Mouse (Mus musculus) lung, adult 2 months (tissue): ENCODE data around the gene Pnpla2. TPM values are rescaled to one million over a fixed set of nuclear protein-coding genes. Genes with fewer than 3 reads are reported as not detected.

Source experiments
- DNase-seq: peaks from one replicate; pipeline ENCODE4 v3.0.0; 2022
- H3K4me1 ChIP-seq: fragments of 200-500 bp; 2 replicates; pipeline ENCODE4 v1.6.1; 2011; ENCODE audit warnings: low read length; ENCODE audit not compliant: control insufficient read depth, insufficient read depth
- H3K4me3 ChIP-seq: fragments of 200-500 bp; replicated peaks from 2 replicates; pipeline ENCODE3; 2011; ENCODE audit warnings: low read depth, mild to moderate bottlenecking, control low read depth, low read length; ENCODE audit errors: extremely low read depth
- CTCF ChIP-seq: fragments of 200-500 bp; IDR thresholded peaks from 2 replicates; pipeline ENCODE4 v1.5.1; 2011; ENCODE audit warnings: mild to moderate bottlenecking, low read length, control low read depth; ENCODE audit not compliant: insufficient read depth
- POLR2A ChIP-seq: fragments of 200-500 bp; IDR thresholded peaks from 2 replicates; pipeline ENCODE4 v1.6.1; 2011; ENCODE audit warnings: low read depth, mild to moderate bottlenecking, control low read depth, low read length, borderline replicate concordance; ENCODE audit errors: extremely low read depth
- WGBS: fragments of 180-500 bp; shearing (Covaris S2); methylation state at CpG from one replicate; pipeline ENCODE4 v1.1.7; 2018; 5-methylcytosine and 5-hydroxymethylcytosine counted together
- polyA plus RNA-seq: library from polyadenylated mRNA; depleted of rRNA; stranded (reverse); fragments of >200 nt; gene quantifications from 2 replicates; pipeline ENCODE4 v1.2.3, GENCODE M21; 2012

Gene Pnpla2
- polyA plus RNA-seq, 1 experiment = 289 TPM

GRCm38 (mm10) chr7:141485606-141486005 is 30.6 kb downstream of the Pnpla2 start:
- no peak for DNase-seq
- 86% methylated on average over 2 of the region's 2 CpGs for WGBS
- TF ChIP-seq POLR2A (no peak), CTCF (no peak)

DNA sequence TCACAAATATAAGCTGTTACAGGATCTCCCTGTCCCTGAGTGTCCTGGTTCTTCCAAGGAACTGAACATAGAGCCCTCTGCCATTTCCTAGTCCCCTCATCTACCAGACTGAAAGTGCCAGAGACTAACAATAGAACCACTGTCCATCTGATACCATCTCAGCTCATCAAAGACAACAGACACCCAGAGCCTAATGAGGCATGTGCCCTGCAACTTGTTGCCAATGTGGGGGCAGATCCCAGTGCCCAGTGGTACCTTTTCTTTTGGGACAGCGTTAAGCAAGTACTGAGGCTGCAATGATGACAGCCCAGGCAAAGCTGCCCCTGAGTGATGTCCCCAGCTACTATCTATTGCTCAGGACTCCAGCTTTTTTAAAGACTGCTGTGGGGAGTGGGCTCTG is 31.2 kb downstream of the Pnpla2 start:
- TF ChIP-seq CTCF (no peak), POLR2A (no peak)
- 95% methylated on average over 1 of the region's 1 CpGs for WGBS
- DNase-seq = no peak

More at GRCm38 (mm10) chr7:141485606-141486005, 30.6 kb downstream of the Pnpla2 start:
- Histone ChIP-seq H3K4me1 (peaks cover 7% of the 10 kb centered on the region), H3K4me3 (no peak overlapping the region)

DNA sequence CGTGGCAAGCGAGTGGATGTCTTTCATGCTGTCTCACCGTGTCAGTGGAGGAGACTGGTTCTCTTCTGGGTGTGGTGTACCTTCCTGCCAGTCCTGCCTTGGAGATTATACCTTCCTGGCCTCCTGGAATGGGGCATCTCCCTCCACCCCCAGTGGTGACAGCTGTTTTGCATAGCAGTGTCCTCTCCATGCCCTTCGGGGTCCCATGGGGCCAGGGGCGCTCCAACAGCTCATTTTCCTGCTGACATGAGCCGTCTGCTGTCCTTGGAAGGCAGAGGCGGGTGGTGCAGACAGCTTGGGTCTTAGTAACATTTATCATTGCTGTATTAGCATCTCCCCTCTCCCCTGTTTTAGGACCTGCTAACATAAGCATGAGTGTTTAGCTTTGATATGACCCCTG is 32.1 kb downstream of the Pnpla2 start:
- Histone ChIP-seq H3K4me1 (no peaks in the 10 kb centered on the region; the same call in 1 of the 2 replicates), H3K4me3 (no peak overlapping the region)
- no peak for DNase-seq
- TF ChIP-seq POLR2A (no peak), CTCF (no peak)
- 80% methylated on average over 7 of the region's 7 CpGs for WGBS

More for the DNA sequence above, 31.2 kb downstream of the Pnpla2 start:
- H3K4me1 ChIP-seq = peaks cover 2% of the 10 kb centered on the region
- no peak overlapping the region for H3K4me3 ChIP-seq

DNA sequence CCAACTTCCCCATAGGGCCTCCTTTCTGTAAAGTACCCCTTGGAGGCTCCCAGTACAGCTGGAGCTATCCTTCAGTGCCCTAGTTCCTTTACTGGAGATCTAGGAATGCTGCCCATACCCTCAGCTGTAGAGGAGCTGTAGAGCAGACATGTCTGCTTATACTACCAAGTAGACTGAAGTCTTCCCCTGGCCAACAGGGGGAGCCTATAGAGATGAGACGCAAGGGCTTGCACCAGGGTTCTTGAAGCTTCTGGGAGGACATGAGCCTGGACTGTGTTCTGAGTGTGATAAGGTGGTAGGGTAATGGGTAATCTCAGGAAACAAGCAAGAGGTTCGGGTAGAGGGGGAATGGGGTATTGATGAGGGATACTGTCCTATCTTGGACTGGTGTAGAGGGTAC is 36.2 kb downstream of the Pnpla2 start:
- DNase-seq = no peak
- TF ChIP-seq POLR2A = no peak
- 0 out of 2 replicates have a peak, but pooled peaks have one; percentile 19 for TF ChIP-seq CTCF
- Histone ChIP-seq H3K4me3 (no peak overlapping the region), H3K4me1 (no peaks in the 10 kb centered on the region)
- WGBS = 76% methylated on average over 2 of the region's 2 CpGs

DNA sequence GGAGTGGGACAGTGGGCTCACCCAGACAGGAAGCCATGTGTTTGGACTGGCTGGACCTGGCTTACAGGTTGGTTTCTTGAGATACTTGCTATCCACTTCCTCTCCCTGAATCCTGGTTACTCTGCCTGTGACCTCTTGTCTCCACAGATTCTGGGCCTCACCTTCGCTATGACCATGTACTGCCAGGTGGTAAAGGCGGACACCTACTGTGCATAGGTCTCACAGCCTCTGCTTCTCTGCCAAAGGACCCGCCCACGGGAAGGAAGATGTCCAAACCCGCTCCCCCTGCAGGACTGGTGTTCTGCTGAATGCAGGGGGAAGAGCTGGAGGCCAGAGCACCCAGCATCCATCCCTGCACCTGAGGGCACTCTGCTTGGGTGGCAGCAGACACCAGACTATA is 37.7 kb downstream of the Pnpla2 start:
- TF ChIP-seq POLR2A (no peak), CTCF (no peak)
- no peak for DNase-seq
- Histone ChIP-seq H3K4me3 (no peak overlapping the region), H3K4me1 (no peaks in the 10 kb centered on the region)
- 83% methylated on average over 5 of the region's 5 CpGs for WGBS

DNA sequence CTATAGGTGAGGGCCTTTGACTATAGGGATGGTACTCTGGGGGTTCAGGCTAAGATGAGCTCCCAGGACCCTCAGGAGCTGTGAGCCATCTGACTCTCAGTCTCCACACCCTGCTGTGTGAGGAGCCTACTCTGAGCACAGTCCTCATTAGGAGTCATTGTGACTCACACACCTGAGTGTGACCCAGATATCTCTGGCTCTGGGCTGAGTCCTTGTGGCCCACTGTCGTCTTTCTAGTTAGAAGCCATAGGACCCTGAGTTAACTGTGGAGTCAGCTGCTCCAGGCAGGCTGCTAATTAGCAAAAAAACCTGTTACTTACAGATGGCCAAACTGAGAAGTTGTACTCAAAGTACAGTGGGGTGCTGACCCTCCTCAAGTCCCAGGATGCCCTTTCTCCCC is 38.7 kb downstream of the Pnpla2 start:
- 84% methylated on average over 1 of the region's 1 CpGs for WGBS
- no peak overlapping the region for H3K4me3 ChIP-seq
- TF ChIP-seq POLR2A = no peak
- TF ChIP-seq CTCF = no peak
- H3K4me1 ChIP-seq = no peaks in the 10 kb centered on the region
- DNase-seq = no peak

DNA sequence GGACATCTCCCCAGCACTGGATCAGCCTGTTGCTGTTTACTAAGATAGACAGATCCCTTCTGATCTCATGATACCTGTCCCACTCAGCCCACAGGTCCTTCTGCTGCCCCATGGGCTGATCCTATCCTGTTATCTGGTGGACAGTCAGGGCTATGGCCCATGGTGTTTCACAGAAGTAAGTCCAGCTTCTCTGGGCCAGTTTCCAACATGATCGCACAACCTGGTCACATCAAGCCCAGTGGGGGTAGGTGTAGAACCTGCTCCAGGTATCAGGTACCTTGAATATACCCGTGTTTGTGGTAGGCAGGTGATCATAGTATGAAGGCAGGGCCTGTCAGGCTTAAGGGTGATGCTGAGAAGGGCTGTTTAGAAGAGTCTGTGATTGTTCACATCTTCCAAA is 40.4 kb downstream of the Pnpla2 start:
- TF ChIP-seq POLR2A = no peak
- no peak for TF ChIP-seq CTCF
- Histone ChIP-seq H3K4me1 (no peaks in the 10 kb centered on the region), H3K4me3 (no peak overlapping the region)
- WGBS = 88% methylated on average over 2 of the region's 2 CpGs
- DNase-seq = no peak

- Histone ChIP-seq H3K4me3 (no peak overlapping the region), H3K4me1 (no peaks in the 10 kb centered on the region)
- 82% methylated on average over 4 of the region's 4 CpGs for WGBS
- DNase-seq = no peak
- TF ChIP-seq CTCF (no peak), POLR2A (no peak)
These were observed 40.9 kb downstream of the Pnpla2 start for GRCm38 (mm10) chr7:141495940-141496339.

DNA sequence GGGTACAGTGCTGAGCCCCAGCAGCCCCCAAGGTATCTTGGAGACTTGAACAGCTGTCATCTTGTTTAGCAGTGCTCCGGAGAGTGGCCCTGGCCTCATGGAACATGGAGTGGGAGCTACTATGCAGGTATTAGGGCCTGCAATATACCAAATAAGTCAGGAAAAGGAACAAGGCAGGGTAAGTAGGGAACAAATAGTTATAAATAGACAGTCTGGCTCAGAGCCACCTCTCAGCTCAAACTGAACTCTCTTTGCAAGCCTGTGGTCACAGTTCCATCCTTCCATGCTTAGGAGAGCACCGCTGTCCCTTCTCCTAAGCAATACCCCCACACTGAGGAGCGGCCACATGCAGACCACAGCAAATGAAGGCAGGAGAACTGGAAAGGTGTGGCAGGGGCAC is 42.6 kb downstream of the Pnpla2 start:
- H3K4me1 ChIP-seq = no peaks in the 10 kb centered on the region
- 89% methylated on average over 3 of the region's 3 CpGs for WGBS
- TF ChIP-seq POLR2A = no peak
- TF ChIP-seq CTCF = no peak
- DNase-seq = no peak
- no peak overlapping the region for H3K4me3 ChIP-seq

DNA sequence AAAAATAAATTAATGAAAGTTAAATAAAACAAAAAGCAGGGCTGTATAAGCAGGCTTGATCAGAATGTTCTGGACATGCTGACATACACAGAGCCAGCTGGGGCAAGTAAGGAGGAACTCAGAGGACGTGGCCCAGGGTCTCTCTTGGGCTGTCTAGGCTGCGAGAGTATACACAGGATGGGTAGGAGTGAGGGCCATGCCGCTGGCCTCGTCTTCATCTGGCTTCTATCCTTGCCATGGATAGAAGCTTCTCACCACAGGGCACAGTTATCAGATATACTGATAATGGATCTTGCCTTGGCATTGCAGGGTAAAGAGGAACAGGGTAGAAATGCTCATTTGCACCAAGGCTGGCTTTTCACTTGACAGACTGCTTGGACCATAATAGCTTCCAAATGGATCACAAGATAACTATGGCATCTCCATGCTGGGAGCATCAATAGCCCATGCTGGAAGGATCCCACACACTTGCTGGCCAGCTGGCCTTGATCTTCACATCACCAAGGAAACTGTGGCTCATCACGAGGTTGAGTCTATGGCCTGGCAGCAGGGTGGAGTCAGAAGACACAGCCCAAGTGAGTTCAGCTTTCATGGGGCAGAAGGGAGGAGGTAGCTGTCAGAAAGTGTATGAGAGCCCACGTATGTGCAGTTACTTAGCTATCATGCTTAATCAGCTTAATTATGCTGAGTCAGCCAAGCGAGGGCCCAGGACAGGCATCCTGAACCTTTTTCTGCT is 47.0 kb downstream of the Pnpla2 start:
- no peak for DNase-seq
- WGBS = 87% methylated on average over 7 of the region's 7 CpGs
- H3K4me1 ChIP-seq = no peaks in the 10 kb centered on the region
- H3K4me3 ChIP-seq = no peak overlapping the region
- TF ChIP-seq CTCF (no peak), POLR2A (no peak)
